Mouse (Mus musculus) G1E-ER4 (cell line): ENCODE data around the gene Lss. TPM values are rescaled to one million over a fixed set of nuclear protein-coding genes. Genes with fewer than 3 reads are reported as not detected.

Experiments used
- GATA1 ChIP-seq: IDR thresholded peaks from one replicate; pipeline ENCODE4 v1.8.0; 2012; ENCODE audit warnings: low read length, inconsistent platforms
- polyA plus RNA-seq: library from polyadenylated mRNA; stranded (reverse); fragments of >175 nt; gene quantifications from 2 replicates; pipeline ENCODE4 v1.2.3, GENCODE M21; 2012

Gene Lss
- polyA plus RNA-seq, 1 experiment = 31.5 TPM

DNA sequence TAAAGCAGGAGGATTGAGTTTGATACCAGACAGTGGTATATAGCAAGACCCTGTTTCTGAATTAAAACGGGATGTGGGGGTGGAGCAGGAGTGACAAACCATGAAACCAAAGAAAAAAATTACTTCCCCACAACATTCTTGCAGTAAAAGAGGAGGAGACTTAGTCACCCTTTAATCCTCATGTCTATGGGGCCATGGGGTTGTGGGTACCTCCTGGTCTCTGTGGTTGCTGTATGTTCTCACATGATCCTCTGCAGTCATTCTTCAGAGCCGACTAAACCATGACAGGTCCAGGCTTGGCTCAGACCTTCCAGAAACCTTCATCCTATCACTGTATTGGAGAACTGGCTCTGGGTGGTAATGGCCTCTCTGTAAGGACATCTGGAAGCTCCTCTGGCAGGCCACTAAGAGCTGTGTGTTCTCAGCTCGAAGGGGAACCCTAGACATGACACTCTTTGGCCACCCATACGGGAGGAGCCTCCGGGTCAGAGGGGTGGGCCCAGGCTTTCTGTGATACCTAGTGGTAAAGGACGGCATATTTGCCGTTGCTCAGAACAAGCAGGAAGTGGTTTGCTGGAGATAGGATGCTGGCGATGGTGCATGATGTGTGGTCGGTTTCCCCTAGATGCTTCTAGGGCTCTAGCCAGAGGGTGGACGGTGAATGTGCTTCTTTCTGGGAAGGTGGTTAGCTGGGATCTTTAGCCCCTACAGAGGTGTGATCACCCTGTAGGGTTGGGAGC is 11.4 kb downstream of the Lss start:
- TF ChIP-seq GATA1 = no peak

DNA sequence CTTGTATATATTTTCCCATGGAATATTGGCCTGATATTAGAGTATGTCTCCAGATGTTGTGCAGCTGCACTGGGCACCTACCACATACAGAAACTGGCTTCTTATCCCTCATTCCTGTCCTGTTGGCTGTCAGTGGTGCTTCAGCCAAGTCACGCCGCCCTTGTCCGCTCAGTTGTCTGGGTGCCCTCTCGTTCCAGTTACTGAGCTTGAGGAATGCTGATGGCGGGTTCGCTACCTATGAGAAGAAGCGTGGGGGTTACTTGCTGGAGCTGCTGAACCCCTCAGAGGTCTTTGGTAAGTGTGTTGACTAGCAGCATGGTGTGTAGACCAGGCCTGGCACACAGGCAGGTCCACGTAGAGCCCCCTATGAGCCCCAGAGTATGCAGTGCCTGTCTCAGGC is 15.2 kb downstream of the Lss start:
- TF ChIP-seq GATA1 = no peak

DNA sequence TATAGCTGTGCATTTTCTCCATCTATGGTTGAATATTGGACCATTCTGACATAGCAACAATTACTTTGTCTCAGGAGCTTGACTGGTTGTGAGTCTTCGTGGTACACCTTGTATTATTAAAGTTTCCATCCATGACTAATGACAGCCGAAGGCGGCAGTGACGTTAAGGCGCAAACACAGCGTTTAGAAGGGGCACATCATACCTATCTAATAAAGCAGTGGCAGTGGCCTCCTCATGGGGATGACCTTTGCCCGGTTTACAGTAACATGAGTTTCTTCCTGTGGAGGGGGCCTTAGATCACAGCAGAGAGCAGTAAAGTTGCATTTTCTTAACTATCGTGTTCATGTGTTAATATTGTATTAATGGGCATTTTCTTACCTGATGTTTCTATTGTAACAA is 16.8 kb downstream of the Lss start:
- no peak for TF ChIP-seq GATA1

DNA sequence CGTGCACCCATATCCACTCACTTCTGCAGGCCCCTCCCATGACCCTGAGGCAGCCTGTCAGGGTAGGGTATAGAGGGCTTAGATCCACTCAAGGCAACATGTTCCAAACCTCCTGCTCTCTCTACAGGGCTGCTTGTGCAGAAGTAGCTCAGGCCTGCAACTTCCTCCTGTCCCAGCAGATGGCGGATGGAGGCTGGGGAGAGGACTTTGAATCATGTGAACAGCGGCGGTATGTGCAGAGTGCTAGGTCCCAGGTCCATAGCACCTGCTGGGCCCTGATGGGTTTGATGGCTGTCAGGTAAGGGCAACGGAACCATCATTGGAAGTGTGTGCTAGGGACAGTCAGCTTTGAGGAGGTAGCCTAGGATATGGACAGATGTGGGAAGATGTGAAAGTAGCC is 19.1 kb downstream of the Lss start:
- no peak for TF ChIP-seq GATA1

DNA sequence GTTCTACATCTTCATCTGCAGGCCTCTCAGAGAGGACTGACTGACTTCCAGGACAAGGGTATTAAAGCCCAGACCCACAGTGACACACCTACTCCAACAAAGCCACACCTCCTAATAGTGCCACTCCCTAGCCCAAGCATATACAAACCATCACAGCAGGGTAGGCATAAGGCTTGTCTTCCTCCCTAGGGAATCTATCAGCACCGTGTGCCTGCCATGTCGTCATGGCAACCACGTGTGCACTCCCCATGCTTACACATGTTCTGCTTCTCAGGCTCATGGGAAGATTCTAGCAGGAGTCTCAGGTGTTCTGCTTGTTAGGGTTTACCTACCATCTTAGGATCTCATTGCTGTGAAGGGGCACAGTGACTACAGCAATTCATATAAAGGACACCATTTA is 20.2 kb downstream of the Lss start:
- TF ChIP-seq GATA1 = no peak

DNA sequence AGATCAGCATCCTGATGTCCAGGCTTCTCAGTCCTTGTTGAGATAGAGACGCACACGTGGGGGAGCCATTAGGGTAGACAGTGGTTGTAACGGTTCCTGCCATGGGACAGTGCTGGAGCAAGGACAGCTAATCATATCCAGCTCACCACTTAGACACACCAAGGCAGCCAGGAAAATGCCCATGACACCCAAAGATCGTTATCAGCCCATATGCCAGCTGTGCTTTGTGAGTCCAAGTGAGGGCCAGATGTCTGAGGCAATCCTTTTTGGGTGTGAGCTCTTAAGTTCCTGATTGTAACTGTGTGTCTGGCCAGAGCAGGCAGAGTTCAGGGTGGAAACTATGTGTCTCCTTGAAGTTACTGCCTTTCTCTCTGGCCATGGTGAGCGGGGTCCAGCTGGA is 22.7 kb downstream of the Lss start:
- TF ChIP-seq GATA1 = no peak

DNA sequence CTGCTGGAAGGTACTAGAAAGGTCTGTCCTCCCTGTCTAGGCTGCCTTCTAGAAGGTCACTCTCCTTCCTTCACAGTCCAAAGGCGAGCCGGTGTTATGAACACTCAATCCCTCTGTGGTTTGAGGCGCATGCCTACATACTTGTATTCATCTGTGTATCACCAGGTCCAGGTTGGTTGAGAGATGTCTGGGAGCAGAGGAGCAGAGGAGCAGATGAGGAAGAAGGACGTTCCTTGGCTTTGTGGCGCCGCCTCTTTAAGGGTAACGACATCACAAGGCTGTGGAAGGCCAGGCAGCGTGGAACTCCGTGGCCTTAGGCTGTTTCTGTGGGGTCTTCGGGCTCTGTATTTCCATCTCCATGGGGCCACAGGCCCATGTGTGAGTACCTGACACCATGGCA is 30.6 kb downstream of the Lss start, which contains the start of gene Spatc1l:
Spatc1l (plus strand) TSS at position 301 of the 400 bp plus-strand sequence.
- no peak for TF ChIP-seq GATA1

DNA sequence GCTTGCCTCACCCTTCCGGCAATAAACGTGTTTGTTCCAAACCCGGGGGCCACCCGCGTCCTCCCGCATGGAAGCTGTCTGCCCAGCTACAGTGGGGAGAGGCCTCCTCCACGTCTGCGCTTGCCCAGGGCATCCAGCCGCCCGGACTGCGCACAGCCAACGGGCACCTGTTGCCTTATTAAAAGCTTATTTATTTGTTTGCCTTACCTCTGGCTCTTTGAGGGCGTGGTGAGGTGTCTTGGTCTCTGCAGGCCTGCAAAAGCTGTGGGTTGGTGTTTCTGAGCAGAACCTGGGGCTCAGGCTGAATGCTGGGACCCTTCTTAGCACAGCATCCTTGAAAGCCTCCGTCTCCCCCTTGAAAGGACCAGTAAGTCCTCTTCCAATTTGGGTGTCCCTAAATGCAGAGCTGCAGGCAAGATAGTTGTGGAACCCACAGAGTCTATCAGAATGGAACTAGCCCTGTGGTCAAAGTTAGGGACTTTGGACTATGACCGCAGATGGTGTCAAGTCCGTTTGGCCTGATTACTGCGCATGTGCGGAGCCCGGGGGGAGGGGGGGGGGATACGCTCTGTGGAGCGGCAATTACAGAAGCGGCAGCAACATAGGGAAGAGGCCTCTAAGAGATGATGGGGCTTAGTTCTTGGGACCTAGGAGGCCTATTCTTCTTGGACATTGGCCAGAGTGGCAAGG is 38.8 kb downstream of the Lss start:
- no peak for TF ChIP-seq GATA1

DNA sequence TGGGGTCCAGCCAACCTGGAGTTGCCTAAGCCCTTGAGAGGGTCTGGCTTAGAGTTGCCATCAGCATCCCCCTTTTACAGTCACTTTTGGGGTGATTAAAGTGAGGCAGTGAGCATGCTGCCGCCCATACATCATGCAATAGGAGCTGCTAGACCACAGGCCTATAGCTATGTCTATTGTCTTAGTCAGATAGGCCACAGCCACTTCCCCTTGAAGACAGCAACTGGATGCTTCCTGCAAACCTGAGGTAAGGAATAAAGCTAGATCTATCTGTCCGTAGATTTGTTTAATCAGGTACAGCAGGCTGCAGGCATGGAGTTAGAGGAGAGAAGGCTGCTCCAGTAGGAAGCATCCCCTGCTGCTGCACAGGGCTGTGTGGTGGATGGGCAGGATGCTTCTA is 39.7 kb downstream of the Lss start:
- no peak for TF ChIP-seq GATA1

DNA sequence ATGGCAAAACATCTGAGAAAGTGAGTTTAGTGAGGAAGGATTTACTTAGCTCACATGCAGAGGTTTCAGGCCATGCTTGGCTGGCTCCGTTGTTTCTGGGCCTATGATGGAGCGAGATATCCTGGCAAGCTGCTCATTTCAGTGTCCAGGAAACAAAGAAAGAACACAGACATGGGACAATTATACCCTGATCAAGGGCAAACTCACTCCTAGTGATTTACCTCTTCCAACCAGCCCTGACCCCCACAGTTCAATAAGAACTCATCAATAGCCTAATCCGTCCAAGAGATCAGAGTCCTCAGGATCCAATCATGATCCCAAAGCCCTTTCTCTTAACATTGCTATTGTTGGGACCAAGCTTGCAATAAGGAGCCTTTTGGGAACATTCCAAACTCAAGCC is 40.8 kb downstream of the Lss start:
- no peak for TF ChIP-seq GATA1

DNA sequence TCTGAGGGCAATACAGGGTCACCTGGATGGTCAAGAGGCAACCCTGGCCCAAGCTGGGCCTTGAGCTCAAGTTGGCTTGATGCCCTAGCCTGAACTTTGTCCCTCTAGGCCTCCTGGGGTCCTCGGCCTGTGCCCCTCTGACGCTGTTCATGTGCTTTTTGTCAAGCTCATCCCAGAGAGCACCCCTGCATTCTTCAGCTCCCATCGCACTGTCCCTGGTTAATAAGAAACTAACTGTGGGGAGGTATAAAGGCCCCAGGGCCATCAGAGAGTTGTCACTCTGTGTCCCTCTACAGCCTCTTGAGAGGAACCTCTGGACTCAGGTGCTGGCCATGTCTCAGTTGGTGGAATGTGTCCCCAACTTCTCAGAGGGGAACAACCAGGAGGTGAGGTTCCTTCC is 44.0 kb downstream of the Lss start, which contains the start of gene Ftcd:
Ftcd (plus strand) TSS at position 275 of the 400 bp plus-strand sequence.
- no peak for TF ChIP-seq GATA1

DNA sequence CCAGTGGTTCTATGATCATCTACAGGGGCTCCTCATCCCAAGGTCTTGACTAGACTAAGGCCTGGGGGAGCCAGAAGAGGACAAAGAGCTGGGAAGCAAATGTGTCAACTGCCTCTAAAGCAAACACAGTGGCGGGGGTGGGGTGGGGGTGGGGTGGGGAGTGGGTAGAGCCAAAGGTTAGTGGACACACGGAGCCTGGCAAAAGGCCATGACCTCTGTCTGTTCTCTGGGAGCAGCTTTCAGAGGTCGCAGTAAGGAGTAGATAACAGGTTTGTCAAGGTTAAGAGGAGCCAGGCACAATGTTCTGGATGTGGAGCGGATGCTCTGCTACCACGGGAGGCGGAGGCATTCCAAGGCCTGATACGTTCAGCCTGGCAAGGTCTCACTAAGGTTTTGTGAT is 45.5 kb downstream of the Lss start:
- no peak for TF ChIP-seq GATA1

DNA sequence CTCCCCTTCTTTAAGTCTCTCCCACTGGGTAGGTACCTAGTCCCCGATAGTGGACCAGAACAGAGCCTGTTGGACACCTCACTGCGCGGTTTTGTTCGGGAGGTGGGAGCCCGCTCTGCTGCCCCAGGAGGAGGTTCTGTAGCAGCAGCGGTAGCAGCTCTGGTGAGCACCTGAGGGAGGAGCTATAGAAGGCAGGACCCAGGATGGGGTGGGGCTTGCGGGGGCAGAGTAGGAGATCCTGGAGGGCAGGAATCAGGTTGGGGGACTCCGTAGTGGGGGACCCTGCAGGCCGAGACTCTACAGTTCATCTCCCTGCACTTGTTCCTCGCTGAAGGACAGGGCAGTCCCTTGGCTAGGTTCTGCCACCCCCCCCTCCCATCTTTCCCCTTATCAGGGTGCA is 52.8 kb downstream of the Lss start:
- no peak for TF ChIP-seq GATA1

DNA sequence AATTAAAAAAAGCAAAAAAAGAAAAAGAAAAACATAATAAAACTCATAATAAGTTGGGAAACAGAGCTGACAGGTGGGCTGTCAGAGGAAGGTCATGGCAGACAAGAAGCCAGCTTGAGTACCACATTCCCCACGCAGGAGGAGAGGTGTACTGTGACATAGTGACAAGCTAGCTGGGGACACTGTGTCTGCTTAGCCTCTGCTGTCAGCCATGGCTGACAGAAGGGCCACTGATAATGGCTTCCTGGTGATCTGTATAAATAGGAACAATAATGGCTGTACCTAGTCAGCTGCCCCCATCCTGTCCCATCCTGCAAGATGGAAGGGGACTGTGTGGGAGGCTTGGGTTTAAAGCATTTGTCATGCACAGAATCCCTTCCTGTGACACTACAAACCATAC is 54.8 kb downstream of the Lss start:
- TF ChIP-seq GATA1 = no peak

DNA sequence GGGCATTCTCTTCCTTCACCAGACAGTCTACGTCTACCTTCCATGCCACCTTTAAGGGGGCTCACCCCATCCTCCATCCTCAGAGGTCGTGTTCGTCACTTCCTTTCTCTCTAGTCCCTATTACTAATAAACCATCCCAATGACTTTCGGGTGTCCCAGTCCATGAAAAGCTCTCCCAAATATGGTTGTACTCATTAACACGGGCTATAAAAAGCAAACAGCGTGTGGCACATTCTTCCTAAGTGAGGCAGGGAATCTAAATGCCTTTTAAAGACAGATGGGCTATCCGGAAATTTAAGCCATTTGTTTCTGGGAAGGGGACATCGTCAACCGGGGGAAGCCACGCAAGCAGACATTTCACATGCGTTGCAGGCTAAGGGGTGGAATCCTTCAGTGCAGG is 58.8 kb downstream of the Lss start:
- TF ChIP-seq GATA1 = no peak

DNA sequence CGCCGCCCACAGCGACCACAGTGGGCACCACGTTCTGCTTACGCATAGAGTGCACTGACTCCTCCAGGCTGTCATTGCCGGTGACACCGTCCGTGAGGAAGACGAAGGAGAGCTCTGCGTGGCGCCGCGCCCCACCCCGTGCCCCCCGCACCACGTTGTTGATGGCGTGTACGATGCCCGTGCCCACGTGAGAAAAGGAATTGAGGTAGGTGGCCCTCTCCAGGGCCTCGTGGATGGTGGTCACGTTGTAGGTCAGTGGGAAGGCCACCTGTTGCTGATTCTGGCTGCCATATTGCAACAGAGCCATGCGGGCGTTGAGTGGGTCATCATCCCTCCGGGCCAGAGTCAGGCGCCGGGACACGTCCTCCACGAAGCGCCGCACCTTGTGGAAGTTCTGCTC is 65.0 kb downstream of the Lss start:
- TF ChIP-seq GATA1 = no peak

DNA sequence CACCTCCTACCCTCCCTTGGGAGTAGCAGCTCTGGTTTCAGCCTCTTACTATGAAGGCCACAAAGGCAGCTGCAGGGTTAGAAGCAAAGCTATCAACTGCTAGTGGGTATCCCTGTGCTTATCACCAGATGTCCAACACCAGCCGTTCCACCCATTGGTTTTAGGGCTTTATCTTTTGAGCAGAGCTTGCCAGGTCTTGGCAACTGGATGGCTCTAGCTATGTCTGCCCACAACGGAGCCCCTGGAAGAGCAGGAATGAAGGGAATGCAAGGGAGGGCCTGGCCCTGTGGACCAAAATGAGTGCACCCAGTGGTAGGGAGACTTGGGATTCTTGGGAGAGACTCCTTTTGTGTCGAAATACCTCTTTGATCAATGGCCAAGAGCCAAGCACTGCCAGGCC is 71.3 kb downstream of the Lss start:
- TF ChIP-seq GATA1 = no peak

Other genes starting within 250 kb of the Lss start
- 1.0 and 1.1 TPM in 2 replicates for gene Dip2a, start 186.3 kb upstream of the Lss start, polyA plus RNA-seq
- not detected in 2 replicates for gene AC141477.1, start 91.1 kb upstream of the Lss start, polyA plus RNA-seq
- gene Pcnt, start 88.8 kb upstream of the Lss start, polyA plus RNA-seq = 56.3 and 65.3 TPM in 2 replicates
- 0.04 TPM in 1 of 2 replicates, not detected in the other for gene 2610028H24Rik, start 82.5 kb upstream of the Lss start, polyA plus RNA-seq
- 22.5 and 32.3 TPM in 2 replicates for gene Mcm3ap, start 62.7 kb upstream of the Lss start, polyA plus RNA-seq
- gene Ybey, start 62.5 kb upstream of the Lss start, polyA plus RNA-seq = 1.7 and 2.4 TPM in 2 replicates
- gene Spatc1l, start 30.7 kb downstream of the Lss start, polyA plus RNA-seq = not detected in 2 replicates
- not detected in 2 replicates for gene Ftcd, start 44.1 kb downstream of the Lss start, polyA plus RNA-seq
- not detected in 2 replicates for gene Col6a2, start 92.0 kb downstream of the Lss start, polyA plus RNA-seq
- not detected in 2 replicates for gene Col6a1, start 194.6 kb downstream of the Lss start, polyA plus RNA-seq